Mouse (Mus musculus): Measurements from ENCODE around the gene Cacna2d3.

DNA sequence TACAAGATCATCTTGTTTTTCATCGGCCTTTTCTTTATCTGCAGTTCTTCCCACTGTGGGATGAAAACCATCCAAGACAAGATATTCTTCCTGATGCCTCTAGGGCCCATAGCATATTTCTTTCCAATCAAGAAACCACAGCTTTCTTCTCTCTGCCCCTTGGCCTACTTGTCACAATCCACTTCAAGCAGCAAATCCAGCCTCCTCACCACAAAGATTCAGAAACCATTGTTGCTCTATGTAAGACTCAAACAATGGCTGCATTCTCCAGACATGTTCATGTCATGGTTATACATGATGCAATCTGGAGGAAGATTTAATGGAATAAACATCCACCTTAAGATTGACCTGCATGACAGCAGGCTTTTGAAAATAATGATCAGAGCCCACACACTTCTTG lies 505.6 kb downstream of the Cacna2d3 start:
- no peak for TF ChIP-seq CTCF (IDR thresholded peaks at IDR 0.05; ENCODE audit: low read depth)
- no peak for TF ChIP-seq EP300 (IDR thresholded peaks at IDR 0.05; ENCODE audit: low read depth)

Data from heart, postnatal 0 days (tissue).